Mouse (Mus musculus) midbrain, embryonic 13.5 days (tissue): ENCODE measurements around the gene Ptn. TPM values are rescaled to one million over a fixed set of nuclear protein-coding genes. Genes with fewer than 3 reads are reported as not detected.
A peak's percentile ranks its signal among the peaks of the same experiment; 100 is the strongest.

Source experiments
- ATAC-seq: fragments of 200-750 bp; cut with Nextera tagmentation; 2 replicates; pipeline ENCODE4 v1.8.0; 2017; ENCODE audit warnings: mild to moderate bottlenecking, moderate TSS enrichment, moderate library complexity
- H3K27ac ChIP-seq: fragments of 300-500 bp; sonication (generic); 2 replicates; pipeline ENCODE4 v1.5.1; 2015; ENCODE audit warnings: inconsistent platforms, mild to moderate bottlenecking, moderate library complexity
- H3K27me3 ChIP-seq: fragments of 300-500 bp; sonication (generic); 2 replicates; pipeline ENCODE4 v1.6.1; 2015; ENCODE audit warnings: mild to moderate bottlenecking, inconsistent platforms
- H3K36me3 ChIP-seq: fragments of 300-500 bp; sonication (generic); 2 replicates; pipeline ENCODE4 v1.6.1; 2015; ENCODE audit warnings: mild to moderate bottlenecking, inconsistent platforms
- H3K4me1 ChIP-seq: fragments of 300-500 bp; sonication (generic); replicated peaks from 2 replicates; pipeline ENCODE4 v1.6.1; 2015; ENCODE audit warnings: inconsistent platforms
- H3K4me2 ChIP-seq: fragments of 300-500 bp; sonication (generic); replicated peaks from 2 replicates; pipeline ENCODE4 v1.6.1; 2015; ENCODE audit warnings: moderate library complexity, mild to moderate bottlenecking, inconsistent platforms
- H3K4me3 ChIP-seq: fragments of 300-500 bp; sonication (generic); replicated peaks from 2 replicates; pipeline ENCODE4 v1.5.1; 2015; ENCODE audit warnings: mild to moderate bottlenecking, inconsistent platforms
- H3K9ac ChIP-seq: fragments of 300-500 bp; sonication (generic); replicated peaks from 2 replicates; pipeline ENCODE4 v1.6.1; 2015; ENCODE audit warnings: mild to moderate bottlenecking, inconsistent platforms
- H3K9me3 ChIP-seq: fragments of 300-500 bp; sonication (generic); 2 replicates; pipeline ENCODE4 v1.6.1; 2016; ENCODE audit warnings: mild to moderate bottlenecking, inconsistent platforms
- WGBS: fragments of 180-500 bp; shearing (Covaris S2); methylation state at CpG from one replicate; pipeline ENCODE4 v1.1.7; 2015; 5-methylcytosine and 5-hydroxymethylcytosine counted together
- polyA plus RNA-seq: library from polyadenylated mRNA; unstranded; fragments of >200 nt; fragmentation: Nextera tagmentation; extraction: Ambion mirVana; gene quantifications from 2 replicates; pipeline ENCODE4 v1.2.1, GENCODE M21; 2015

The Ptn gene
- polyA plus RNA-seq, 1 experiment from 2014 or later: 499 TPM

GRCm38 (mm10) chr6:36835351-36835750 lies 25.3 kb upstream of the Ptn start:
- H3K36me3 ChIP-seq: no peaks in the 10 kb centered on the region
- ATAC-seq: no peak
- WGBS: 81% methylated on average over 3 of the region's 3 CpGs
- H3K27ac ChIP-seq: no peak overlapping the region
- H3K4me1 ChIP-seq: 0 out of 2 replicates have a peak, but pooled peaks cover 4% of the 10 kb centered on the region
- no peak overlapping the region for H3K9ac ChIP-seq
- H3K4me2 ChIP-seq: no peak overlapping the region
- no peak overlapping the region for H3K4me3 ChIP-seq
- H3K9me3 ChIP-seq: no peaks in the 10 kb centered on the region
- H3K27me3 ChIP-seq: no peaks in the 10 kb centered on the region

- no peaks in the 10 kb centered on the region for H3K9me3 ChIP-seq
- H3K9ac ChIP-seq: no peak overlapping the region
- no peaks in the 10 kb centered on the region for H3K27me3 ChIP-seq
- no peaks in the 10 kb centered on the region for H3K36me3 ChIP-seq
- H3K4me3 ChIP-seq: no peak overlapping the region
- 0 out of 2 replicates have a peak, but pooled peaks cover 4% of the 10 kb centered on the region for H3K4me1 ChIP-seq
- H3K4me2 ChIP-seq: no peak overlapping the region
- WGBS: 90% methylated on average over 4 of the region's 4 CpGs
- no peak for ATAC-seq
- no peak overlapping the region for H3K27ac ChIP-seq
Observed at GRCm38 (mm10) chr6:36834695-36835265, 24.8 kb upstream of the Ptn start.

- H3K36me3 ChIP-seq: no peaks in the 10 kb centered on the region
- H3K9ac ChIP-seq: no peak overlapping the region
- no peak overlapping the region for H3K4me3 ChIP-seq
- 0 out of 2 replicates have a peak, but pooled peaks cover 4% of the 10 kb centered on the region for H3K4me1 ChIP-seq
- H3K27me3 ChIP-seq: no peaks in the 10 kb centered on the region
- H3K9me3 ChIP-seq: no peaks in the 10 kb centered on the region
- WGBS: 86% methylated on average over 4 of the region's 4 CpGs
- ATAC-seq: no peak
- no peak overlapping the region for H3K27ac ChIP-seq
- no peak overlapping the region for H3K4me2 ChIP-seq
Observed at GRCm38 (mm10) chr6:36832681-36833080, 22.7 kb upstream of the Ptn start.

GRCm38 (mm10) chr6:36832207-36832606 lies 22.2 kb upstream of the Ptn start:
- Histone ChIP-seq H3K4me3 (no peak overlapping the region), H3K36me3 (no peaks in the 10 kb centered on the region), H3K4me1 (0 out of 2 replicates have a peak, but pooled peaks cover 4% of the 10 kb centered on the region), H3K9me3 (no peaks in the 10 kb centered on the region), H3K4me2 (no peak overlapping the region), H3K27me3 (no peaks in the 10 kb centered on the region), H3K27ac (no peak overlapping the region), H3K9ac (no peak overlapping the region)
- ATAC-seq: no peak
- WGBS: 90% methylated on average over 2 of the region's 2 CpGs

GRCm38 (mm10) chr6:36830371-36830925 lies 20.4 kb upstream of the Ptn start:
- Histone ChIP-seq H3K36me3 (no peaks in the 10 kb centered on the region), H3K4me3 (no peak overlapping the region), H3K9ac (no peak overlapping the region), H3K4me2 (no peak overlapping the region), H3K9me3 (no peaks in the 10 kb centered on the region), H3K4me1 (no peaks in the 10 kb centered on the region), H3K27ac (no peak overlapping the region), H3K27me3 (no peaks in the 10 kb centered on the region)
- ATAC-seq: no peak
- WGBS: 89% methylated on average over 9 of the region's 9 CpGs

- peak overlapping the region; percentile 66 for H3K27ac ChIP-seq
- no peaks in the 10 kb centered on the region for H3K9me3 ChIP-seq
- H3K36me3 ChIP-seq: no peaks in the 10 kb centered on the region
- H3K9ac ChIP-seq: no peak overlapping the region
- H3K27me3 ChIP-seq: no peaks in the 10 kb centered on the region
- no peak overlapping the region for H3K4me2 ChIP-seq
- H3K4me1 ChIP-seq: peaks cover 26% of the 10 kb centered on the region
- 0 out of 2 replicates have a peak, but pooled peaks have one; percentile 15 for ATAC-seq
- no peak overlapping the region for H3K4me3 ChIP-seq
Observed at GRCm38 (mm10) chr6:36819784-36820050, 9.7 kb upstream of the Ptn start.

GRCm38 (mm10) chr6:36819019-36819783 lies 9.2 kb upstream of the Ptn start:
- H3K27me3 ChIP-seq: no peaks in the 10 kb centered on the region
- no peak overlapping the region for H3K9ac ChIP-seq
- no peak overlapping the region for H3K4me3 ChIP-seq
- peak; percentile 99 for ATAC-seq
- no peaks in the 10 kb centered on the region for H3K36me3 ChIP-seq
- WGBS: 28% methylated on average over 8 of the region's 8 CpGs
- H3K4me1 ChIP-seq: peaks cover 26% of the 10 kb centered on the region
- peak overlapping the region; percentile 66 for H3K27ac ChIP-seq
- 0 out of 2 replicates have a peak overlapping the region, but pooled peaks have one; percentile 3 for H3K4me2 ChIP-seq
- no peaks in the 10 kb centered on the region for H3K9me3 ChIP-seq

- 71% methylated on average over 4 of the region's 4 CpGs for WGBS
- no peak for ATAC-seq
Observed at GRCm38 (mm10) chr6:36818281-36819018, 8.4 kb upstream of the Ptn start.

GRCm38 (mm10) chr6:36816666-36817065 lies 6.6 kb upstream of the Ptn start:
- H3K4me3 ChIP-seq: no peak overlapping the region
- H3K27me3 ChIP-seq: peaks cover 9% of the 10 kb centered on the region; the same call in 1 of the 2 replicates
- peaks cover 26% of the 10 kb centered on the region for H3K4me1 ChIP-seq
- WGBS: 92% methylated on average over 3 of the region's 3 CpGs
- no peak overlapping the region for H3K27ac ChIP-seq
- no peaks in the 10 kb centered on the region for H3K9me3 ChIP-seq
- ATAC-seq: no peak
- H3K9ac ChIP-seq: no peak overlapping the region
- H3K4me2 ChIP-seq: no peak overlapping the region
- no peaks in the 10 kb centered on the region for H3K36me3 ChIP-seq

More at GRCm38 (mm10) chr6:36818281-36819018, 8.4 kb upstream of the Ptn start:
- Histone ChIP-seq H3K27ac (peak overlapping the region; percentile 66; the same call in 1 of the 2 replicates), H3K4me3 (no peak overlapping the region), H3K9ac (no peak overlapping the region), H3K36me3 (no peaks in the 10 kb centered on the region), H3K9me3 (no peaks in the 10 kb centered on the region), H3K4me1 (peaks cover 26% of the 10 kb centered on the region), H3K27me3 (no peaks in the 10 kb centered on the region), H3K4me2 (no peak overlapping the region)

GRCm38 (mm10) chr6:36815992-36816391 lies 6.0 kb upstream of the Ptn start:
- Histone ChIP-seq H3K4me2 (no peak overlapping the region), H3K27ac (no peak overlapping the region), H3K36me3 (no peaks in the 10 kb centered on the region), H3K9me3 (no peaks in the 10 kb centered on the region), H3K9ac (no peak overlapping the region), H3K4me1 (peaks cover 31% of the 10 kb centered on the region), H3K4me3 (no peak overlapping the region), H3K27me3 (peaks cover 9% of the 10 kb centered on the region; the same call in 1 of the 2 replicates)
- WGBS: 93% methylated on average over 2 of the region's 2 CpGs
- no peak for ATAC-seq

GRCm38 (mm10) chr6:36812666-36813515 lies 2.9 kb upstream of the Ptn start:
- H3K9me3 ChIP-seq: no peaks in the 10 kb centered on the region
- peaks cover 29% of the 10 kb centered on the region for H3K4me1 ChIP-seq
- no peak overlapping the region for H3K27ac ChIP-seq
- H3K27me3 ChIP-seq: peaks cover 9% of the 10 kb centered on the region; the same call in 1 of the 2 replicates
- ATAC-seq: no peak
- no peak overlapping the region for H3K9ac ChIP-seq
- H3K4me2 ChIP-seq: no peak overlapping the region
- no peaks in the 10 kb centered on the region for H3K36me3 ChIP-seq
- 82% methylated on average over 7 of the region's 7 CpGs for WGBS
- H3K4me3 ChIP-seq: no peak overlapping the region
